Mouse (Mus musculus) brown adipose tissue, adult 24 weeks (tissue): ENCODE results near the gene Sf3b4. TPM values are rescaled to one million over a fixed set of nuclear protein-coding genes. Genes with fewer than 3 reads are reported as not detected.
"Not testable (repeated sequence)": the region's sequence is repeated elsewhere in the genome, so short reads cannot be mapped to it uniquely, and the experiment has no call there.

Experiments
- H3K27ac ChIP-seq: fragments of 200-500 bp; replicated peaks from 2 replicates; pipeline ENCODE4 v1.5.1; 2012; ENCODE audit warnings: low read depth, mild to moderate bottlenecking, low read length
- H3K4me1 ChIP-seq: fragments of 200-500 bp; 2 replicates; pipeline ENCODE4 v1.6.1; 2012; ENCODE audit warnings: low read length, mixed read lengths; ENCODE audit not compliant: control insufficient read depth, insufficient read depth, insufficient read length
- H3K4me3 ChIP-seq: fragments of 200-500 bp; 2 replicates; pipeline ENCODE4 v1.5.1; 2012; ENCODE audit warnings: low read depth, mild to moderate bottlenecking, low read length, moderate library complexity; ENCODE audit not compliant: insufficient read depth
- polyA plus RNA-seq: library from polyadenylated mRNA; stranded (reverse); fragments of >200 nt; gene quantifications from 2 replicates; pipeline ENCODE4 v1.2.4, GENCODE M21; 2012; ENCODE audit not compliant: missing spikeins, insufficient read depth, insufficient read length

The Sf3b4 gene
- polyA plus RNA-seq, 1 experiment = 13.6 TPM

DNA sequence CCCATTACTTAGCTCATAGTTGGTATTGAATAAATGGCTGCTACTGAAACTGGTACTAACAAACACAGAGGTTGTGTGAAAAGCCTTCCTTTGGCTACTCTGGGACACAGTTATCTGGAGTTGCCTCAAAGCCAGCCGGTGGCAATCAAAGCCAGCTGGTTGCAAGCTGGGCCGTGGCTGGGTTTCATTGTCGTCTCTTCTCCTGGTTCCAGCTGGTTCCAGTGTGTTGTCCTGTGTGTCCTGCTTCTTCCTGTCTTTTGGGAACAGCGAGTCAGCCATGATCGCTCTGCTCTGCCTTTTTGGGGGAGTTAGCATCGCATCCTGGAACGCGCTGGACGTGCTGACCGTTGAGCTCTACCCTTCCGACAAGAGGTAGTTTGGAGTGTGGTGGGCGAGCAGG, 20.8 kb downstream of the Sf3b4 start:
- H3K4me1 ChIP-seq = no peaks in the 10 kb centered on the region
- H3K4me3 ChIP-seq = no peak overlapping the region
- no peak overlapping the region for H3K27ac ChIP-seq

DNA sequence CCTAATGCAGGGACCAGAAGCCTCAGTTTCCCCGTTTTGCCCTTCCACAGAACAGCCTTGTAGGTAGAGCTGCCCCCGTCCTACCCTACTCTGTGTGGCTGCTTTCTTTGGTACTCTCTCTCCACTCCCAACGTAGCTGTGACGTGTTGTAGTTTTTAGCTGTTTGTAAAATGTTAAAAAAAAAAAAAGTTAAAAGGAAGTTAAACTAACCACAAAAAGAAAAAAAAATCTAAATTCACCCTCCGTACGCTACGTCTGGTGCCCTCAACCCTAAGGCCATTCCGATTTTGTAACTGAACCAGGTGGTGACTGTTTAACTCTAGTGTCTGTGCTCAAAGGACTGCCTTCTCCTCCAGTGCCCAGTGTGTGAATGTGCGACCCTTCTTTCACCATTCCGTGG, 22.8 kb downstream of the Sf3b4 start:
- Histone ChIP-seq H3K4me3 (no peak overlapping the region), H3K27ac (no peak overlapping the region), H3K4me1 (no peaks in the 10 kb centered on the region)

DNA sequence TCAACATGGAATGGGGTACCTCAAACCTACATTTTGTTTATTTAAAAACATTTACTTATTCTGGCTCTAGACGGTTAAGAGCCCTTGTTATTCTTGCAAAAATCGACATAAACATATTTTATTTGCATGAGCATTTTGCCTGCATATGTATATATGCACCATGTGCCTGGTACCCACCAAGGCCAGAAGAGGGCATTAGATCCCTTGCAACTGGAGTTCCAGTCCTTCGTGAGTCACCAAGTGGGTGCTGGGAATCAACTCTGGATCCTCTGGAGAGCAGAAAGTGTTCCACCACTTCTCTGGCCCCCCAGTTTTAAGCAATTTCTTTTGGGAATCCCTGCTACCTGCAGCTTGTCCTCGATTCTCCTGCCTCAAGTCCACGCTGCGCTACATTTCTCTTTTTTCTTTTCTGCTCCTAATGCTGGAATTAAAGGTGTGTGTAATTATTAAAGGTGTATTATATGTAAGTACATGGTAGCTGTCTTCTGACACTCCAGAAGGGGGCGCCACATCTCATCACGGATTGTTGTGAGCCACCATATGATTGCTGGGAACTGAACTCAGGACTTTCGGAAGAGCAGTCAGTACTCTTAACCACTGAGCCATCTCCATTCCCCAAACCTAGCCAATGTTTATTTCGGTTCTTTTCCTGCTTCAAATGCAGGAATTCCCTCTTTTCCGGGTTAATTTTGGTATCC, 23.6 kb downstream of the Sf3b4 start:
- no peak overlapping the region for H3K27ac ChIP-seq
- H3K4me1 ChIP-seq = no peaks in the 10 kb centered on the region
- no peak overlapping the region for H3K4me3 ChIP-seq

DNA sequence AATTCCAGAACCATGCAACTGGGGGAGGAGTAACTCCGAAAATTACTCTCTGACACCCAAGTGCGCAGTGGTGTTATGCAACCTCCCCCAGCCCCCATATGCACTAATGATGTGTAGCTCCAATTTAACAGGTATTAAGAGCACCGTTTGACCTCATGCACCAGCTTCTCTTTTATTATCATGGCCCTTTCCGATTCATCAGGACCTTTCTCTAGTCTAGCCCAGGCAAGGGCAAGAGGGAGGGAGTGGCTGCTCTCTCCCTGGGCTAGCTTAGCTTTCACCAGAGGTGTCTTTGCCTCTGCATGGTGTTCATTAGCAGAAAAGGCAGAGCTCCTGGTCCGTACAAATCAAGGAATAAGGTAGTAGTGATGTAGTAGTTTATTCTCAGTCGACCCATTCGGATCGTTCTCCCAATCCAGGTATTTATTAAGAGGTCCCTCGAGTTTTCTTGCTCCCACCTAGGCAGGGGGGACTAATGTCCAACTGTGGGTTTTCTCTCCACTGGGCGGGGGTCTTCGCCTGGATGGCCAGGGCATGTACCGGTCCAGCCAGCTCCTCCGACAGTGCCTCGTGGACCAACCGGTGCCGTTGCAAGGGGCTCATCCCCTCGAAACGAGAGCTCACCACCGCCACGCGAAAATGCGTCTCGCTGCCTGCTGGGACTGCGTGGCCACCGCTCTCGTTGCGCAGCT, 24.5 kb downstream of the Sf3b4 start:
- Histone ChIP-seq H3K27ac (peak overlapping the region; percentile 87; the same call in 1 of the 2 replicates), H3K4me1 (no peaks in the 10 kb centered on the region), H3K4me3 (peak overlapping the region; percentile 91)

DNA sequence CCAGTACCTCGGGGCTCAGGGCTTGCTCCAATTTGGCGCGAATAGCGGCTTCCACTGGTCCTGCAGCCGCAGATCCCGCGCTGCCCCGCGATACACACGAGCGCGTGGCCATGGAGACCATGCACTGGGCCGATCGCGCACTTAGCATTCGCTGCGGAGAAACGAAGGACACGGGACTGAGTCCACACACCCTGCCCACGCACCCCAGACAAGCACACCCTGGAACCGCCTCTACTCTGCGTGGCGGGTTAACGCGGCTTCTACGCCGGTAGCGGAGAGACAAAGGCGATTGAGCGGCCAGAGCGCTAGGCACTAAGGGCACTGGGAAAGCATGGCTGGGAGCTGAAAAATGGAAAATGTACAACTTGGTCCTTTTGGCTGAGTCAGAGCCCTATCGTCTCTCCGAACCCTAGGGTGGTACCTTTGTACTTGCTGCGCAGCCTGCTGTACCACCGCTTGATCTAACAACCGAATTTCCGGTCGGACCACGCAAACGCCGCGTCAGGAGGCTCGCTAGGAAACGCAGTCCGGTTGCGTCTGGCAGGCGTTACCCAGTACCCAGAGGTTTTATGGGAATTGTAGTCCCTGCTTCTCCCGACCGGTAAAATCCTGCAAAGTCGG, 25.1 kb downstream of the Sf3b4 start:
- Histone ChIP-seq H3K4me3 (peak overlapping the region; percentile 91), H3K4me1 (no peaks in the 10 kb centered on the region), H3K27ac (peak overlapping the region; percentile 87)

DNA sequence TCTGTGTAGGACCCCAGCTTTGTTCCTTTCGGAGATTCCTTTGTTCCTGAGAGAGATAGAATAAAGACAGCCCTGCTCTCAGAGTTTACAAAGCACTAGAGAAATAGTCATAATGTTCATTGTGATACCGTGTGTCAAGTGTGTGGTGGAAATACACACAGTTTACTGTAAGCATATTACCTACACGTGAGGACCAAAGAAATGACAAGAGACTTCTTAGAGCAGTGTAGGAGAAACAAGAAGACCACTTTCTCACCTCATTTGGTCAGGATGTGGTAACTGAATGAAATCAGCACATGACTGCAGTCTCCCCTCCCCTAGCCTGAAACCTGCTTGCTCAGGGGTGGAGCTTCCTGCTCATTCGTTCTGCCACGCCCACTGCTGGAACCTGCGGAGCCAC, 26.0 kb downstream of the Sf3b4 start:
- Histone ChIP-seq H3K4me1 (no peaks in the 10 kb centered on the region), H3K27ac (no peak overlapping the region), H3K4me3 (peak overlapping the region; percentile 3; the same call in 1 of the 2 replicates)

DNA sequence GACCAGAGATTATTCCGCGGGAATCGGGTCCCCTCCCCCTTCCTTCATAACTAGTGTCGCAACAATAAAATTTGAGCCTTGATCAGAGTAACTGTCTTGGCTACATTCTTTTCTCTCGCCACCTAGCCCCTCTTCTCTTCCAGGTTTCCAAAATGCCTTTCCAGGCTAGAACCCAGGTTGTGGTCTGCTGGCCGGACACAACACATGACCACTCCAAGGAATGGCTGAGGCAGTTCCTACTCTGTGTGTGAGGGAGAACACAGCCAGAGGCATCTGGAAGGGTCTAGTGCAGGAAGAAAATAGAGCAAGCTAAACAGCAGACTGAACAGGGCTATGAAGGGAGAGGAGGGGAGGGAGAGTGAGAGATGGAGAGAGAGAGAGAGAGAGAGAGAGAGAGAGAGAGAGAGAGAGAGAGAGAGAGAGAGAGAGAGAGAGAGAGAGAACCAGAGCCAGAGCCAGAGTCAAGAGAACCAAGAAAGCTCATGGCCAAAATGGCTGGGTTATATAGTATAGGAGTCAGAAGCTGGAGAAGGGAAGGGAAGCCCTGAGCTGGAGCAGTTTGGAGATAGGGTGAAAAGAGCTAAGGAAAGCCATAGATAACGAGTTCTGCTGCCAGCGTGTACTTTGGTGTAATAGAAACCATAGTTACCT, 26.6 kb downstream of the Sf3b4 start:
- H3K27ac ChIP-seq, H3K4me1 ChIP-seq, H3K4me3 ChIP-seq: not testable (repeated sequence)

DNA sequence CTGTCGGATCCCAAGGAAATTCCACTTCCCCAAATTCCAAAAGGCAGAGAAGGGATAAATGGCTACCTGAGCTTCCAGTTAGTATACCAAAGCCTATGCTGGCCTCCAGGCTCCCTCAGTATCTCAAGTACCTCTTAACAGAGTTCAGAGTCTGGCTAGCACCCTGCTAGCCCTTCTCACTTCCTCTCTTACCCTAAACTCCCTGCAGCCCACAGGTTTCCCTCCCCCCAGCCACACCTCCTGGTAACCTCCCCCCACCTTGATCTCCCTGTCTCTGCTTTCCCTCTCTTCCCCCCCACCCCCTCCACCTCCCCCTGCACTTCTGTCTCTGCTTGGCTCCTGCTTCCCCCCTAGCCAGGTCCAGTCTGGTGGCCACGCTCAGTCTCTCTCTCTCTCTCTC, 27.6 kb downstream of the Sf3b4 start:
- Histone ChIP-seq H3K4me3 (no peak overlapping the region), H3K27ac (no peak overlapping the region), H3K4me1 (no peaks in the 10 kb centered on the region)

DNA sequence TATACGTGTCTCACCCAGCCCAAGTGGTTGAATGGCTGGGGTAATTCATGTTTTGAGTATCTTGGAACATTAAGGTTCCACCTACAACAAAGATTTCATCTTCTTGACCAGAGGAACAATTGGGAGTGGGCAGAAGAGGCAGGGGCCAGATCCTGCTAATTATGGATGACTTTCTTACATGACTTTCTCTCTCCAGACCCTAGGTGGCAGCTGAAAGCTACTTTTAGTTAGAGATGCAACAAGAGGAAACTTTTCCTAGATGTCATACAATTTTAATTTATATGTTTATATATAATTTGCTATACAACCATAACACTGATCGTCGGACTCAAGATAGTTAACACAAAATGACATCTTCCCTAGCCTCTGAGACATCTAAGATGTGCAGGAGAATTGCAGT, 35.7 kb downstream of the Sf3b4 start:
- no peak overlapping the region for H3K4me3 ChIP-seq

DNA sequence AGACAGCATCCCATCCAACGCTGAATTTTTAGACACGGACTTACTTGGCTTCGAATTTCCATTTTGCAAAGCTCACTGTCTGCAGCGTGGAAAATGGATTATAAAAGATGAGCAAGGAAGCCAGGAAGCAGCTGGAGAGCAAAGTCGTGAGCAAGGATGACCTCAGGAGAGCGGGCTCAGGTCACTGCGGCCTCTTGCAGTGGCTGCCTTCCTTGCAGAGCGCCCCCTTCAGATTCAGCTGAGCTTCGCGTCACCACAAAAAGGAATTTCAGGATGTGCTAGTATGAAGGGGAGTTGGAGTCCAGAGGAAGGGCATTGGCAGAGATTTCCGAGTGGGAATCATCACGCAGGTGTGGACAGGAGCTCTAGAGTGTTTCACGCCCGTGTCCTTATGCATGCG, 37.1 kb downstream of the Sf3b4 start:
- H3K4me3 ChIP-seq = no peak overlapping the region

More for the DNA sequence above, 35.7 kb downstream of the Sf3b4 start:
- Histone ChIP-seq H3K27ac (no peak overlapping the region), H3K4me1 (no peaks in the 10 kb centered on the region)

DNA sequence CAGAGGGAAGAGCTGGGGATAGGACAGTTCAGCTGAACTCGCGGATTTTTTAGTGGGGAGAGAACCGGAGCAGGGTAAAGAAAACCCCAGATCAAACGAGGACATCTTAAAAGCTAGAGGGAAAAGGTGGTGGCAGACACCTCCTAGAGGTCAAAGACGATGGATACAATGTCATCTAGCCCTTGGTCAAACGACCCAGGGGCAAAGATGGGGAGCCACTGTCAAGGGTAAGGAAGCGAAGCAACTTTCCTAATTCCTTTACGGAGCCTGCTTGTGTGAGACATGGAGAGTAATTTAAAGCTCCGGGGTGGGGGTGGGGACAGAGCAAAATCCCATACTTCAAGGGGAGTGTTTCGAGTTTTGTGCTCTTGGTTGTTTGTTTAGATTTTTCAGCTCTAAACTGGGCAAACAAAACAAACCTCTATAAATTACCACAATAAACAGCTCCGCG, 47.1 kb downstream of the Sf3b4 start:
- peak overlapping the region; percentile 85 for H3K4me3 ChIP-seq
- H3K4me1 ChIP-seq = peaks cover 6% of the 10 kb centered on the region
- H3K27ac ChIP-seq = peak overlapping the region; percentile 89

More for the DNA sequence above, 37.1 kb downstream of the Sf3b4 start:
- Histone ChIP-seq H3K27ac (no peak overlapping the region), H3K4me1 (no peaks in the 10 kb centered on the region)

DNA sequence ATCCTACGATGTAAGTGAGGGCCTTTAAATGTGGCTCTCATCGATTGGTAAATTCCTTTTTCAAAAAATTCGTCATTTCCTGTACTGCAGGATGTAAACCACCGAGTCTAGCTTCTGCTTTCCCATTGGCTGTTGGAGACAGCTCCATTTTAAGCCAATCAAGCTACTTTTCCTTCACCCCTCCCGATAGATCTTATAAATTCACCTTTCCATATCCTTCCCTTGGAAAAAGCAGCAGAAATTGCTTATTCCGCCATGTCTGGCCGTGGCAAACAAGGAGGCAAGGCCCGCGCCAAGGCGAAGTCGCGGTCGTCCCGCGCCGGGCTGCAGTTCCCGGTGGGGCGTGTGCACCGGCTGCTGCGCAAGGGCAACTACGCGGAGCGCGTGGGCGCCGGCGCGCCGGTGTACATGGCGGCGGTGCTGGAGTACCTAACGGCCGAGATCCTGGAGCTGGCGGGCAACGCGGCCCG, 47.6 kb downstream of the Sf3b4 start, which contains the start of the genes Bola1 and Hist2h2ab:
Gene Bola1 (minus strand): TSS at position 49 of the 470 bp plus-strand sequence.
Gene Hist2h2ab (plus strand): TSS at position 205 of the 470 bp plus-strand sequence.
- H3K4me1 ChIP-seq = peaks cover 6% of the 10 kb centered on the region
- H3K4me3 ChIP-seq = peak within 1 kb of the TSS; percentile 85
- peak within 1 kb of the TSS; percentile 89 for H3K27ac ChIP-seq

DNA sequence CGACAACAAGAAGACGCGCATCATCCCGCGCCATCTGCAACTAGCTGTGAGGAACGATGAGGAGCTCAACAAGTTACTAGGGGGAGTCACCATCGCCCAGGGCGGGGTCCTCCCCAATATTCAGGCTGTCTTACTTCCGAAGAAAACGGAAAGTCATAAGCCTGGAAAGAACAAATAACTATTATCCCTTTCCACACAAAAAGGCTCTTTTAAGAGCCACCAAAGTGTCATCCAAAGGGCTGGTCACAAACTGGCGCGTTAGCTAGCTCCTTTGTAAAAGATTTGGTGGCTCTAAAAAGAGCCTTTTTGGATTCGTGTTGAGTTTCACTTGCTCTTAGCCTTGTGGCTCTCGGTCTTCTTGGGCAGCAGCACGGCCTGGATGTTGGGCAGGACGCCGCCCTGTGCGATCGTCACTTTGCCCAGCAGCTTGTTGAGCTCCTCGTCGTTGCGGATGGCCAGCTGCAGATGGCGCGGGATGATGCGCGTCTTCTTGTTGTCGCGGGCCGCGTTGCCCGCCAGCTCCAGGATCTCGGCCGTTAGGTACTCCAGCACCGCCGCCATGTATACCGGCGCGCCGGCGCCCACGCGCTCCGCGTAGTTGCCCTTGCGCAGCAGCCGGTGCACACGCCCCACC, 48.1 kb downstream of the Sf3b4 start:
- Histone ChIP-seq H3K4me3 (peak overlapping the region; percentile 85), H3K27ac (peak overlapping the region; percentile 87)
- not testable (repeated sequence) for H3K4me1 ChIP-seq

DNA sequence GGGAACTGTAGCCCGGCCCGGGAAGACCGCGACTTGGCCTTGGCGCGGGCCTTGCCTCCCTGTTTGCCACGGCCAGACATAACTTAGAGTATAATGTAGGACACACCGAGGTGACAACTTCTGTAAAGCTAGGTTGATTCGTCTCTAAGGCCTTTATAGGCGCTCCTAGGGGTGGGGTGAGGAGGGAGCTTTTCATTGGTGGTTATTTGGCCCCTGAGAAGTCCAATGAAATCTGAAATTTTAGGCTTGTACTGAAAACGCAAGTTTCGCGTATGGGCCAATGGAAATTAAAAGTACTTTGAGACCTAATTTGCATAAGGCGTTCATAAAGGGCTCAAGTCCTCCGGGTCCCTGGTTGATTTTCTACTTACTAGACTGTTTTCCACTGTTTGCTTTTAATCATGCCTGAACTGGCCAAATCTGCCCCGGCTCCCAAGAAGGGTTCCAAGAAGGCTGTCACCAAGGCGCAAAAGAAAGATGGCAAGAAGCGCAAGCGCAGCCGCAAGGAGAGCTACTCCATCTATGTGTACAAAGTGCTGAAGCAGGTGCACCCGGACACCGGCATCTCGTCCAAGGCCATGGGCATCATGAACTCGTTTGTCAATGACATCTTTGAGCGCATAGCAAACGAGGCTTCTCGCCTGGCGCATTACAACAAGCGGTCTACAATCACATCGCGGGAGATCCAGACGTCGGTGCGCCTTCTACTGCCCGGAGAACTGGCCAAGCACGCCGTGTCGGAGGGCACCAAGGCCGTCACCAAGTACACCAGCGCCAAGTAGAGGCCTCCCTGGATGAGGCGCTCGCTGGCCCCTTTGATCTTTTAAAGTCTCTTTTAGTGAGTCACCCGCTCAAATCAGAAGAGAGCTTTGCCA, 48.9 kb downstream of the Sf3b4 start, which contains the start of the genes Hist2h2ac and Hist2h2be:
Gene Hist2h2ac (minus strand): TSS at position 116 of the 875 bp plus-strand sequence.
Gene Hist2h2be (plus strand): TSS at position 355 of the 875 bp plus-strand sequence.
- peak within 1 kb of the TSS; percentile 85 for H3K4me3 ChIP-seq
- peaks cover 6% of the 10 kb centered on the region for H3K4me1 ChIP-seq
- H3K27ac ChIP-seq = peak within 1 kb of the TSS; percentile 87
